Mouse (Mus musculus) neural tube, embryonic 12.5 days (tissue): ENCODE data around the gene D330045A20Rik. TPM values are rescaled to one million over a fixed set of nuclear protein-coding genes. Genes with fewer than 3 reads are reported as not detected.
"Not testable (repeated sequence)": the region's sequence is repeated elsewhere in the genome, so short reads cannot be mapped to it uniquely, and the experiment has no call there.

Source experiments
- ATAC-seq: fragments of 200-750 bp; cut with Nextera tagmentation; 2 replicates; pipeline ENCODE4 v1.8.0; 2017; ENCODE audit warnings: low read depth, mild to moderate bottlenecking, moderate TSS enrichment, moderate library complexity; ENCODE audit not compliant: low FRiP score
- H3K27ac ChIP-seq: fragments of 300-500 bp; sonication (generic); 2 replicates; pipeline ENCODE4 v1.5.1; 2016
- H3K27me3 ChIP-seq: fragments of 300-500 bp; sonication (generic); replicated peaks from 2 replicates; pipeline ENCODE4 v1.6.1; 2016; ENCODE audit warnings: mild to moderate bottlenecking
- H3K36me3 ChIP-seq: fragments of 300-500 bp; sonication (generic); 2 replicates; pipeline ENCODE4 v1.6.1; 2016; ENCODE audit warnings: mild to moderate bottlenecking
- H3K4me1 ChIP-seq: fragments of 300-500 bp; sonication (generic); 2 replicates; pipeline ENCODE4 v1.6.1; 2016
- H3K4me2 ChIP-seq: fragments of 300-500 bp; sonication (generic); replicated peaks from 2 replicates; pipeline ENCODE4 v1.6.1; 2016; ENCODE audit warnings: mild to moderate bottlenecking
- H3K4me3 ChIP-seq: fragments of 300-500 bp; sonication (generic); 2 replicates; pipeline ENCODE4 v1.5.1; 2016
- H3K9ac ChIP-seq: fragments of 300-500 bp; sonication (generic); 2 replicates; pipeline ENCODE4 v1.6.1; 2016; ENCODE audit warnings: mild to moderate bottlenecking
- H3K9me3 ChIP-seq: fragments of 300-500 bp; sonication (generic); 2 replicates; pipeline ENCODE4 v1.6.1; 2016; ENCODE audit warnings: mild to moderate bottlenecking
- WGBS: fragments of 180-500 bp; shearing (Covaris S2); methylation state at CpG from one replicate; pipeline ENCODE4 v1.1.7; 2016; 5-methylcytosine and 5-hydroxymethylcytosine counted together
- polyA plus RNA-seq: library from polyadenylated mRNA; unstranded; fragments of >200 nt; fragmentation: Nextera tagmentation; extraction: Ambion mirVana; gene quantifications from 2 replicates; pipeline ENCODE4 v1.2.1, GENCODE M21; 2016

The D330045A20Rik gene
- polyA plus RNA-seq, 1 experiment from 2014 or later: 1.7 TPM

DNA sequence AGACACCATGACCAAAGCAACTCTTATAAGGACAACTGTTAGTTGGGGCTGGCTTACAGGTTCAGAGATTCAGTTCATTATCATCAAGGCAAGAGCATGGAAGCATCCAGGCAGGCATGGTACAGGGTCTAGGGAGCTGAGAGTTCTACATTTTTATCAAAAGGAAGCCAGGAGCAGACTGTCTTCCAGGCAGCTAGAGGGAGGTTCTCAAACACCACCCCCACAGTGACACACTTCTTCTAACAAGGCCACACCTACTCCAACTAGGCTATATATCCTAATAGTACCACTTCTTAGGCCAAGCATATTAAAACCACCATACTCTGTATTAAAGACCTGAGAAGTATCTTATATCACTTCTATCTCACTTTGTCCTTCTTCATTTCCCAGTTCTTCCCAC is 49.5 kb downstream of the D330045A20Rik start:
- Histone ChIP-seq H3K4me1 (no peaks in the 10 kb centered on the region), H3K27me3 (no peaks in the 10 kb centered on the region), H3K9me3 (no peaks in the 10 kb centered on the region), H3K27ac (no peak overlapping the region), H3K9ac (no peak overlapping the region), H3K4me3 (no peak overlapping the region), H3K36me3 (no peaks in the 10 kb centered on the region), H3K4me2 (no peak overlapping the region)
- no peak for ATAC-seq

DNA sequence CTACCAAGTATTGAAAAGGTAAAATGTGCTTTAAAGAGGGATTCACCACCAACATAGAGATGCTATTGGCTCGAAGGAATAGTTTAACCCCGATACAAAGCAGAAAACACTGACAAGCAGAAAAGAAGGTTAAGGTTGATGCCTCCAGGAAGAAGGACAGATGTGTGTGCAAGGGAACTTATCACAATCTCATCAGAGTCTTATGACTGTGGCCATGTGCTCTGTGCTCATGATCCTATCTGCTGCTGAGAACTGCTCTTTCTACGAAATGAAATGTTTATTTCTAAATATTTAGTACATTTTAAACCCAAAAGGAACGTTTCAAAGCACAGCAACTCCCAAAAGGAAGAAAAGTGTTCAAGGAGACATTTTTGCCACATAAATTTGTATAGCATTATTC is 52.1 kb downstream of the D330045A20Rik start:
- Histone ChIP-seq H3K36me3 (no peaks in the 10 kb centered on the region), H3K4me3 (no peak overlapping the region), H3K9me3 (no peaks in the 10 kb centered on the region), H3K27me3 (no peaks in the 10 kb centered on the region), H3K9ac (no peak overlapping the region), H3K4me2 (no peak overlapping the region), H3K4me1 (no peaks in the 10 kb centered on the region), H3K27ac (no peak overlapping the region)
- WGBS: 80% methylated on average over 4 of the region's 4 CpGs
- no peak for ATAC-seq

DNA sequence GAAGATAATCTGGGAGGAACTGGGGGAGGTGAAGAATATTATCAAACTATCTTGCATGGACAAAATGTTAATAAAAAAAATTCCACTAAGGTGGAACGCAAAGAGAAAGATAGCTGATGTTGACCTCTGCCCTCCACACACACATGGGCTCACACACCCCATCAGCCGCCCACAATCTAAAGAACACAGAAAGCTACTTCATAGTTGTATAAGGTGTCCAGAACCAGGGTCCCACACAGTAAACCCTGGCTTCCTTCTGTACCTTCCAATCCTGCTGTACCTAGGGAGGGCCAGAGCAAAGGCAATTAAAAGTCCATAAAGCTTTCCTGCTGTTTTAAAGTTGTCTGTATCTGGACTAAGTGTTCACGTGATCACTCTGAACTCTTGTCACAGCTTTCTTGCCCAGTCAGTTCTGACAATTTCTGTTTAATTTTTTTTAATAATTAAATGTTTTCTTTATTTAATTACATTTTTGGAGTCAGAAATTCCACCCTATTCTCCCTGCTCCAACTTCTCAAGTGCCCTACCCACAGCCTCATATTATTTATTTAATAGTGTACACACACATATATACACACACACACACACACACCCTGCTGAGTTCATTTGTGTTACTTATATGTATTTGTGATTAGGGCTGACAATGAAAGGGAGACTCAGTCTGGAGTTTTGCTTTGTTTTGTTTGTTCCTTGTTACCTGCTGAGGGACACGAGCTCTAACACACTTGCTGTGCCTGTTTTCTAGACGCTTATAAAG is 57.7 kb downstream of the D330045A20Rik start:
- Histone ChIP-seq H3K4me1 (no peaks in the 10 kb centered on the region), H3K27me3 (no peaks in the 10 kb centered on the region), H3K36me3 (no peaks in the 10 kb centered on the region), H3K9me3 (no peaks in the 10 kb centered on the region), H3K4me3 (no peak overlapping the region), H3K4me2 (no peak overlapping the region), H3K9ac (no peak overlapping the region), H3K27ac (no peak overlapping the region)
- ATAC-seq: no peak
- WGBS: 72% methylated on average over 5 of the region's 5 CpGs

DNA sequence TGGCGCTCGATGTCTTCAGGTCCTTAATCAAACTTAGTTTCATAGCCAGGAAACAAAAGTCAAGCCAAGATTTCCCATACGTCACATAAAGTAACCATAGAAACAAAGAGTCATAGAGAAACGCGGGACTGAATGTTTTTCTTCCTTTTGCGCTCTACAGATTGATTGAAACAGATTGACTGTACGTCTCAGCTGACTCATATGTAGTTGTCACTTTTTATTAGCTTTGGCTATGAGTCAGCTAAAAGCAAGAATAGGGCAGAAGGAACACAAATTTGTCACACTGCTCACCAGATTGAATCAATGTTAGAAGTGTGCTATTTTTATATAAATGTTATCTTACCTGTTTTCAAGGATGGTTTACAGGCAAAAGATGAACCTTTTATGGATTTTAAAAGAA is 63.6 kb downstream of the D330045A20Rik start:
- no peak overlapping the region for H3K9ac ChIP-seq
- no peak overlapping the region for H3K4me2 ChIP-seq
- no peak for ATAC-seq
- H3K4me1 ChIP-seq: no peaks in the 10 kb centered on the region
- H3K36me3 ChIP-seq: no peaks in the 10 kb centered on the region
- no peaks in the 10 kb centered on the region for H3K27me3 ChIP-seq
- H3K9me3 ChIP-seq: no peaks in the 10 kb centered on the region
- WGBS: 79% methylated on average over 7 of the region's 7 CpGs
- no peak overlapping the region for H3K27ac ChIP-seq
- H3K4me3 ChIP-seq: no peak overlapping the region

DNA sequence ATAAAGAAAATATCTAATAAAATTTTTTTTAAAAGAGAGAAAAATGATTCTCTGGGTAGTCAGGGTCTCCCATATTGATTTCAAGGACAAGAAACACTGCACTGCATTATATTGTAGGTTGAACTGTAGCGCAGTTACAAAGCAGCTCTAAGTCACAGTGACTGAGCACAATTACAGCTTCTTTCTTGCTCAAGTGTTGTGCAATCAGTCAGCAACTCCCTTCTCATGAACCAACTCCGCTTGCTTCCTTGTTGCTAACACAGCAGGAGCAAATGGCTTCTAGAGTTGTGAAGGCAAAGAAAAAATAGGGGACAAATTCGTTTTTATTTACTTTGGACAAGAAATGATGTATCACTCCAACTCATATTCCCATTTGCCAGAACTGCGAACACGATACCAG is 70.3 kb downstream of the D330045A20Rik start:
- Histone ChIP-seq H3K4me3 (no peak overlapping the region), H3K4me2 (no peak overlapping the region), H3K27ac (no peak overlapping the region), H3K4me1 (no peaks in the 10 kb centered on the region), H3K27me3 (no peaks in the 10 kb centered on the region), H3K9ac (no peak overlapping the region), H3K9me3 (no peaks in the 10 kb centered on the region), H3K36me3 (no peaks in the 10 kb centered on the region)
- WGBS: 76% methylated on average over 5 of the region's 5 CpGs
- ATAC-seq: no peak

DNA sequence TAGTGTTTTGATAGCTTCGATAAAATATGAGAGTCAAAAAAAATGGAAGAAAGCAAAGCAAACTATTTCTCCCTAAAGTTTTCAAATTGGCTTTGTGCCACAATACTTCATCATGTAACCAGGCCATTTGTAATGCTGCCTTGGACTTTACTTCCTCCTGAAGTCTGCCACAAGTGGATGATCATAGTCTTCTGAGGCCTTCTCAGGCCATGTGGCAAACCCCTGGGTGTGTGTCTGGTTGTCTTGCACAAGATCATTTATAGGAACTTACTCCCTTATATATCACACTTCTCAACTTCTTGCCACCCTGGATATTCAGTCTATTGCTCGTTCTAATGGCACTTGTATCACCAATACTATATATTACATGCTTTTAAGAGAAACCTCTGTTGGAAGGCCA is 71.9 kb downstream of the D330045A20Rik start:
- H3K4me1 ChIP-seq: no peaks in the 10 kb centered on the region
- ATAC-seq: no peak
- 86% methylated on average over 2 of the region's 2 CpGs for WGBS

DNA sequence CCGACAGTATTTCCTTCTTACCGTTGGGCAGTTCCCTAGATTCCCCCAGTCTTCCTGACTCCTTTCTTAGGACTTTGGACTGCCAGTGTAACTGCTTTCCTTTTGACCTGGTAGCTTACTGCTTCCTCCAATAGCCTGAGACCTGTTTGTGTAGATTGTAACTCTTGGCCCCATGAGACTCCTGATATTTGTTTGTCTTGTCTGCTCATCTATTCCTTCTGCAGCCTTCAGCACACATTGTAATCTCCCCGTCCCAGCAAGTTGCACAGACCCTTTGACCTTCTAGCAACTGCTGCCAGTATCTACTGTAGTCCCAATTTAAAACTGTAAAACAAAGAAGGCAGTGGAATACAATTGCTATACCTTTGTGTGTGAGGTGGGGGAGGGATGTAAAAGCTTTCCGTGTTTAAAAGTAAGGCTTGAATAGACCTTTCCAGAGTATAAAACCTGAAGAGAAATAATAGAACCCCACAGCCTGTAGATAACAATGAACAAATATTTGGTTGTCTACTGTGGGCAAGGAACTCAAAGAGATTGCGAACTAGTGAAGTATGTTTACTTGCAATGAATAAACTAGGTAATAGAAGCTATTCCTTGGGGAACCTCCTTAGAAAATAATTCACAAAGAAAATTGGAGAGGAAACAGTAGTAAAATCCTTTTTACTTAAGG is 82.2 kb downstream of the D330045A20Rik start:
- no peak overlapping the region for H3K9ac ChIP-seq
- H3K27ac ChIP-seq: no peak overlapping the region
- H3K27me3 ChIP-seq: no peaks in the 10 kb centered on the region
- H3K36me3 ChIP-seq: no peaks in the 10 kb centered on the region
- no peak overlapping the region for H3K4me2 ChIP-seq
- no peaks in the 10 kb centered on the region for H3K9me3 ChIP-seq
- no peak for ATAC-seq
- 77% methylated on average over 5 of the region's 5 CpGs for WGBS
- H3K4me3 ChIP-seq: no peak overlapping the region
- no peaks in the 10 kb centered on the region for H3K4me1 ChIP-seq

More for the DNA sequence above, 71.9 kb downstream of the D330045A20Rik start:
- Histone ChIP-seq H3K9ac (no peak overlapping the region), H3K36me3 (no peaks in the 10 kb centered on the region), H3K27ac (no peak overlapping the region), H3K4me2 (no peak overlapping the region), H3K9me3 (no peaks in the 10 kb centered on the region), H3K27me3 (no peaks in the 10 kb centered on the region), H3K4me3 (no peak overlapping the region)

DNA sequence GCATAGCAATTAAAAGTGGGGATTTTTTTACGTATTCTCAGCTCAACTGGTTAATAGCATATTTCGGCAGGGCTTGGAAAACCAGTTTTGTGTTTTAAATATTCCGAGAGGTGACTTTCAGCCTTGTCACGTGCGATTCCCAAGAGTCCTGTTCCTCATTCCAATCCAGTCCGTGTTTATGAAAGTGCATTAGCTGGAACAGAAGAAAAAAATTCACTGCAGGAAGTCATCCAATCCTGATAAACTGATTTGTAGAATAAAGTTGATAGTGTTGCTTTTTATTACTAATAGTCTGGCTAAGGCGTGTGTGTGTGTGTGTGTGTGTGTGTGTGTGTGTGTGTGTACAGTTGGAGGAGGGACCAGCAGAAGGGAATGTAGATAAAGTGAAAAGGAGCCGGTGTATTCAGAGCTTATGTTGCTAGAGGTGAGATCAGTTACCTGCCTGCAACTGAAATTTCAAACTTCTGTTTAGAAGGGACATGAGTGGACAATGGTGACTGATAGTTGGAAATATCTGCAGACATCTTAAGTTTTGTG is 82.8 kb downstream of the D330045A20Rik start, which contains the start of gene Rnf128:
Rnf128 (plus strand) TSS at position 392 of the 537 bp plus-strand sequence.
- no peak for ATAC-seq
- H3K36me3 ChIP-seq: no peaks in the 10 kb centered on the region
- H3K9me3 ChIP-seq: no peaks in the 10 kb centered on the region
- H3K4me3 ChIP-seq: no peak within 1 kb of the TSS
- no peak within 1 kb of the TSS for H3K4me2 ChIP-seq
- H3K9ac ChIP-seq: no peak within 1 kb of the TSS
- H3K27me3 ChIP-seq: no peaks in the 10 kb centered on the region
- WGBS: 87% methylated on average over 8 of the region's 8 CpGs
- H3K4me1 ChIP-seq: no peaks in the 10 kb centered on the region
- no peak within 1 kb of the TSS for H3K27ac ChIP-seq

DNA sequence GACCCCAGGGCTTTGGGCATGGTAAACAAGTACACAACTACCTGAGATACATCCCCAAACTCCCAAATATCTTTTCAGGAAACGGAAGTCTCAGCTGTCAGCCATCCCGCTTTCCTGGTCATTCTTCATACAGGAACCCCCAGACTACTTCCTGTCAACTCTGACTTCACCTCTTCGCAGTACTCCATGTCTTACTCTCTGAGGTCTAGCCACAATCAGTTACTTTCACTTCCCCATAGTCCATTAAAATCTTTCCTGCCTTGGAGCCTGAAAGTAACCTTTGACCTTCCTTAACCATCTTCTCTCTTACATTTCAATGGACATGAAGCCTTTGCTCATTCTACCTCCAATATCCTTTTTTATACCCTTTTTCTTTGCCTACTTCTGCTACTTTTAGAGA is 89.9 kb downstream of the D330045A20Rik start:
- no peak overlapping the region for H3K4me2 ChIP-seq
- no peaks in the 10 kb centered on the region for H3K36me3 ChIP-seq
- no peaks in the 10 kb centered on the region for H3K27me3 ChIP-seq
- no peak overlapping the region for H3K9ac ChIP-seq
- no peaks in the 10 kb centered on the region for H3K4me1 ChIP-seq
- no peak overlapping the region for H3K4me3 ChIP-seq
- no peaks in the 10 kb centered on the region for H3K9me3 ChIP-seq
- ATAC-seq: no peak
- no peak overlapping the region for H3K27ac ChIP-seq
- WGBS: 85% methylated on average over 3 of the region's 3 CpGs

DNA sequence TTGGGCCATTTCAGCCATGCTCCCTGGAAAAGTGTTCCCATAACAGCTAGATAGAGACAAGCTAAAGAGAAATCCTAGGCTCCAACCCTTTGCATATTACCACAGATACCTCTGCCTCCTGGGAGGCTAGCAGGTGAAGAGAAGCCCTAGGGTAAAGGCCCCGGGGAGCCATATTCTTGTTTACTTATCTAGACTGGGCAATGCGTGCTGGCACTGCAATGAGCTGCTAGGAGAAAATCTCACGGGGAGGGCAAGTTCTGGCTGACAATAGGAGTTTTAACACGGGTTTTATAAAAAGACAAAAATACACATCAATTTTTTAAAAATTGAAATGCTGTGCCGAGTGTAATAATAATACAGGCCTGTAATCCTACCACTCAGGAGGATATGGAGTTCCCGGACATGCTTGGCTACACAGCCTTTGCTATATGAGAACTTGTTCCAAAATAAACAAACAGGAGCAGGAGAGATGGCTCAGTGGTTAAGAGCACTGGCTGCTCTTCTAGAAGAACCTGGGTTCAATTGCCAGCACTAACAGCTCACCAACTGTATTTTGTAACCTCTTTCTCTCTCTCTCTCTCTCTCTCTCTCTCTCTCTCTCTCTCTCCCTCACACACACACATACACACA is 98.6 kb downstream of the D330045A20Rik start:
- H3K27ac ChIP-seq: no peak overlapping the region
- H3K4me2 ChIP-seq: no peak overlapping the region
- no peak for ATAC-seq
- no peak overlapping the region for H3K4me3 ChIP-seq
- H3K9me3 ChIP-seq: no peaks in the 10 kb centered on the region
- WGBS: 73% methylated on average over 6 of the region's 6 CpGs
- H3K9ac ChIP-seq: no peak overlapping the region
- no peaks in the 10 kb centered on the region for H3K36me3 ChIP-seq
- no peaks in the 10 kb centered on the region for H3K4me1 ChIP-seq
- no peaks in the 10 kb centered on the region for H3K27me3 ChIP-seq

DNA sequence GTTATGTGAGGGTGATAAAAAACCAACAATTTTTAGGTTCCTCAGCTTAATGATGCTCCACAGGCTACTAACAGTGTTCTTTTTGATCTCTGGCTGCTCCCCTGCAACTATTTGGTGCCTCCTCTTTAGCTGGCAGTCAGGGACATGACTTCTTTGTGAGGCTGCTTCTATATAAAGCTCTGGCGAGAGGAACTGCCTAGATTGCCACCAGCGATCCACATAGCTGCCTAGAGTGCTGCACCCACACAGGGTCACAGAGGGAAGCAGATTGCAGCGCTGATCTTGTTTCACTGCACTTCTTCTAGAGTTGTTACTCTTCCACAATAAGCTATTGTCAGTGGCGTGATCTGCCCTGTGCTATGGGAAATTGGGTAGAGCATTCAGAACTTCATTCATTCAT is 103.4 kb downstream of the D330045A20Rik start:
- Histone ChIP-seq H3K4me1 (no peaks in the 10 kb centered on the region), H3K27me3 (0 out of 2 replicates have a peak, but pooled peaks cover 2% of the 10 kb centered on the region), H3K4me3 (no peak overlapping the region), H3K4me2 (no peak overlapping the region), H3K27ac (no peak overlapping the region), H3K9me3 (no peaks in the 10 kb centered on the region), H3K36me3 (no peaks in the 10 kb centered on the region), H3K9ac (no peak overlapping the region)
- no peak for ATAC-seq
- WGBS: 44% methylated on average over 4 of the region's 4 CpGs

DNA sequence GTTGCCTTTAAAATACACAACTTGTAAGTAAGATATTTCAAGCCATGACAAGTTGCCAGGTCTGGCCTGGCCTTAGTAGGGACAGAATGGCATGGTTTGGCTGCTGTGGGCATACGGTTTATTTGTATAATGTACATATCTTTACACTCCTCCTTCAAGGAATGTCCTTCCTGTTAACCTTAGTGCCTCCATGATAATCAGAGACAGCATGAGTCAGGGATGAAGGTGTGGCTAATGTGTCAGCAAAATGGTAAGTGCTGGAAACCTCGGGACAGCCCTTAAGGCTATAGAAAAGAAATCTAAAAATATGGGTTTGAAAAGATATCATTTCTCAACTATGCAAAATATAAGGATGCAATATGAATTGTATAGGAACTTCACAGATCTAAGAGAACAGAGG is 106.5 kb downstream of the D330045A20Rik start:
- H3K9ac ChIP-seq, H3K4me1 ChIP-seq, H3K4me3 ChIP-seq, H3K27me3 ChIP-seq, H3K9me3 ChIP-seq, H3K27ac ChIP-seq, ATAC-seq, H3K36me3 ChIP-seq, H3K4me2 ChIP-seq: not testable (repeated sequence)
- 82% methylated on average over 2 of the region's 2 CpGs for WGBS
